Mouse (Mus musculus): Measurements from ENCODE around the gene Rgsl1. TPM values are rescaled to one million over a fixed set of nuclear protein-coding genes. Genes with fewer than 3 reads are reported as not detected.
A peak's percentile ranks its signal among the peaks of the same experiment; 100 is the strongest.
"Not testable (repeated sequence)": the region's sequence is repeated elsewhere in the genome, so short reads cannot be mapped to it uniquely, and the experiment has no call there.

Gene Rgsl1
- polyA plus RNA-seq (2012; rRNA removed): 0.76 and 1.2 TPM in 2 replicates

DNA sequence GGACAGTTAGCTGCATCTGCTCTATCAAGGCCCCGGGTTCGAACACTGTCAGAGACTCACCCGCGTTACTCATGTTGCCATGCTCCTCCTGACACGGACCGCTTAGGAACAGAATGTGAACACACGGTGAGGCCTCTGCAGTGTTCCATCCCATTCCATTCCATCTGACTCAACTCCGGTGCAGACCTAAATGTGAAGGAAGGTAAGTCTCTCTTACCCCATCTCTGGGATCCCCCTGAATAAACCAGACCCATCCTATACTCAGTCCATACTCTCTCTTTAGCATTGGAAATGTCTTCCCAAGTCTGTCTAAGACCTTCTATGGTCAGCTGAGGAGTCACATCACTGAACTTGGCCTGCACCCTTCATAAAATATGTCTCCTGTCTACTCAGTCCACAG is at the start of gene Rgsl1:
Gene Rgsl1, minus strand, starts transcription at position 101 of the 400 bp plus-strand sequence.
- no peak for DNase-seq (ENCODE audit: low read depth)

DNA sequence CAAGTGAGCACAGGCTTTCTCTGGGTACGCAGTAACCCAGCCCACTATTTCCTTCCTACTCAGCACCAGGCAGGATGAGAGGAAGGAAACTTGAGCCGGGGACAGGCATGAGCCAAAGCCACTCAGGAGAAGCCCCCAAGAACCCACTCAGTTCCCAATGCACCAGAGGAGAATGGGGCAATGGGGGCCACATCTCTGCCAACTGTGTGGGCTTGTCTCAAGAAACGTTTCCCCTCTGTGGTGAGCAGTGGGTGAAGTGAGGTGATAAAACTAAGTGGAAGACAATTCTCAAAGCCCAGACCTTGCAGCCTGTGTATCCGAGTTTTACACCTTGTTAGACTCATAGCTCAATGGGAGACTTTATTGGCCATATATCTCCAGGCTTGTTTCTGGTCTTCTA is 47.5 kb upstream of the Rgsl1 start, which contains the start of gene Teddm1a:
Gene Teddm1a, plus strand, starts transcription at position 301 of the 400 bp plus-strand sequence.
- no peak for DNase-seq (ENCODE audit: low read depth)

DNA sequence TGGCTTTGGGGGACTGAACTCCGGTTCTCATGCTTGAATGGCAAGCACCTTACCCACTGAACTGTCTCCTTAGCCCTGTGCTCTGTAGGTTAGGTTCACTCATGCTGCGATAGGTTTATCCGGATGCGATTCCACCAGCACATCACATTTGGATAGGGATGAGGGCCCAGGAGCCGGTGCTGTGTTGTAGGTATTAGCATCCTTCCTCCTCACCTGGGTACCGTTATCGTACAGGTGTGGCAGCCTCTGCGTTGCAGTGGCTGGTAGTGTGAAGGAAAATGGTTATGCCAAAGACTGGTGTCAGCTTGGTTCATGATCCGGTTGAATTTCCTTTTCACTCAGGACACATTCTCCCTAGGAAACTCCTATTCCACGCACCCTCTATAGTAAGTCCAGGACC is 46.2 kb upstream of the Rgsl1 start:
- no peak for DNase-seq (ENCODE audit: low read depth)

DNA sequence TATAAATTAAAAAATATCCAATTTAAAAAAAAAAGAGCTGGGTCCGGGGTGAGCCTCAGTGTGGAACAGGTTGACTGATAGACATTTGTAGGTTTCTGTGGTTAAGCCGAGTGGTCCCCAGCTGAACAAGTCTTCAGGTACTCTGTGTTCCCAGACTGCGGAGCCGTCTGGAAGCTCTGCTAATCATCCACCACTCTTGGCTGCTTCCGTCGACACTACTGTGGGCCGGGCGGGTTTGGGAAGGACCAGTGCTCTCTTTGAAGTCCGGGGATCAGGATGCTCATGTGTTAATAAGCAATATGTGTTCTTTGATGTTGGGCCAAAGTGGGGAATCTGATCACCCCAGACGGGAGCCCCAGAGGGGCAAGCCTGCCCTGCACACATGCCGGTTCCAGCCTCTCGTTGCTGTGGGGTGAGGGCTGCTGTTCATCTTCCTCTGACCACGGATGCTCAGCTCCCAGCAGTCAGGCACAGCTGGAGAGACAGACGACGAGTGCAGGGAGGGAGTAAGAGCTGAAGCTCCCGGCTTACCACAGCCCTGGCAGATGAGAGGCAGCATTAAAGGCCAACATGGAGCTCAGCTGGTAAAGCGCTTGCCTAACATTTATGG is 42.2 kb upstream of the Rgsl1 start:
- no peak for DNase-seq (ENCODE audit: low read depth)

DNA sequence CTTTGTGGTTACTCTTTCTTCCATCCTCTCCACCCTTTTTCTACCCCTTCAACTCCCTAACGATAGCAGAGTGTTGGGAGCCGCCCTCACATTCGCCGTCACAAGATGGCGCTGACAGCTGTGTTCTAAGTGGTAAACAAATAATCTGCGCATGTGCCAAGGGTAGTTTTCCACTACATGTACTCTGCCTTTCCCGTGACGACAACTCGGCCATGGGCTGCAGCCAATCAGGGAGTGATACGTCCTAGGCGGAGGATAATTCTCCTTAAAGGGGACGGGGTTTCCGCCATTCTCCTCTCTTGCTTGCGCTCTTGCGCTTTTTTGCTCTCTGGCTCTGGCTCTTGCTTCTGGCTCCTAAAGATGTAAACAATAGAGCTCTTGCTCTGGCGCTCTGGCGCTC is 36.4 kb upstream of the Rgsl1 start:
- DNase-seq (ENCODE audit: low read depth): not testable (repeated sequence)

DNA sequence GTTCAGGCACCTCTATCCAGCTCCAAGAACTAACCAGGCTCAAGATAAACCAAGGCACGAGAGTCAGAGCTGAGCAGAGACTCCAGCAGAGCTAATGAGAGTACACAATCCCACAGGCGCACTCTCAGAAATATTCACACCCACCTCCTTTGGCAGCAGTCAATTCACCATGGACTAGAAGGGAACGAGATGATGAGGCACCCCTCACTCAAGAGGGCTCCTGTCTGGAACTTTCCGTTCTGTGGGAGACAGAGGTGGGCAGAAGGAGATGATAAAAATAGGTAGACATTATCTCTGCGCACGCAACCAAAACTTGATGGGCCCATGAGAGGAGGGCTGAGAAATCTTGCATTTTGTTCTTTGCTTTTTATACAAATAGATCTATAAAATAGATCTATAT is 30.1 kb upstream of the Rgsl1 start, which contains the start of gene Teddm1b:
Gene Teddm1b, plus strand, starts transcription at position 301 of the 400 bp plus-strand sequence.
- DNase-seq (ENCODE audit: low read depth): no peak

DNA sequence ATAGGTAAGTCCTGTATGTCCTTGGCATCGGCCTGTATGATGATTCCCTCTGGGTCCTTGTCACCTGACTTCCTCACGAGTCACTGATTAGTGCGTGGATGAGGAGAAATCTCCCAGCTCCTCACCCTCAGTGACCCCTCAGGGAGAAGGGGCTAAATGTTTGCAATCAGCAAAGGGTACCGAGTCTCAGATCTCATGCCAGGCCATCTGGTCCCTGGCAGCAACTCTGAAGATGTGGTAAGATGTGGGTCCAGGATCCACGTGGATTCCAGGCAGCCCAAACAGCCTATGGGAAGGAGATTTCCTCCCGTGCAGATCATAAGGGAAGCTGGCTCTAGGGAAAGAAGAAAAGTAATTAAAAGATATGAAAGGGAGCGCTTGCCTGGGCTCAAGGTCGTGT is 12.0 kb upstream of the Rgsl1 start:
- no peak for DNase-seq (ENCODE audit: low read depth)

DNA sequence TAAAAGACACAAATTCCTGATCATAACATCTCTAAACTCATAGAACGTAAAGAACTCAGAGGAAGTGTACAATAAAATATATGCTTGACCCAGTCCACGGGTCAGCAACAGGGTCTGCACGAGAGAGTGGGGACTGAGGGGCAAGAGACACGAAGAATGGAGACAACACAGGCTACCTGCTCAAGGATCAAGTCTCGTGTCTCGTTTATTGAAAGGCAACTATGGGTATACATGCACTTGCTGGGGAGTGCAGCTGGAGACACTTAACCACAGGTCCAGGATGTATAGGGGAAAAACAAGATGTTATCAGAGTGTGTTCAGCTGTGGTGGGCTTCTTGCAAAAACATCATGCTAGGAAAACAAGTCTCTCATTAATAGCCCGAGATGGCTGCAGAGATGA is 8.8 kb upstream of the Rgsl1 start:
- DNase-seq (ENCODE audit: low read depth): not testable (repeated sequence)

DNA sequence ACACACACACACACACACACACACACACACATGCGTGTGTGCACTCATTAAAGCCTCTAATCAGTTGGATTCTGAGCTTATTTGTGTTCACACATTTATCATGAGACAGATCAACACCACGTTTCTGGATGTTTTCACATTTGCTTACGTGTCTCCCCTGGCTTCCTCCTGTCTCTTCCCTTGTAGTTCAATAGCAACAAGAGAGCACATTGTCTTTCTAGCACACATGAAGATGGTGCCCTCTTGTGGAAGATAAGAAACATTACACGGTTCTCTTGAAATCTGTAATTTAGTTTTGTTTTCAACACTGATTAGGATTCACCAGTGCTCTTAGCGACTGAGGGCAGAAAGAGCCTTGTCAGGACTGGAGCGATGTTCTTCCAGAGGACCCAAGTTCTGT is 2.9 kb upstream of the Rgsl1 start:
- no peak for DNase-seq (ENCODE audit: low read depth)

DNA sequence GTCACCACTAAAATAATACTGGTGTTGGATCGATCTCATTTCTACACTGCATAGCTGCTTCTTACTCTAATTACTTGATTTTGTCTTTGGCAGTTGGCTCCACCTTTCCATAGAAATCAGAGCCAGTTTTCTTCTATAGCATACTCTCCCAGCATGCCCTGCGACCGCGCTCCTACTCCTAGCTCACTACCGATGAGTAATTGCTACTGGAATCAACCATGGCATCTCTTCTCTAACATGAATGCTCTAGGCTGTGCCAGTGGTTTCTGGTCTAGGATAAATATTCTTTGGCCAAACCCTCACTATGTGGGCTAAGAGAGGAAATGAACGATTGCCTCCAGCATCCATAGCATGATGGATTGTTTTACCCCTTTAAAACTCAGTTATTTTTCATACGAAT is 2.5 kb upstream of the Rgsl1 start:
- no peak for DNase-seq (ENCODE audit: low read depth)

DNA sequence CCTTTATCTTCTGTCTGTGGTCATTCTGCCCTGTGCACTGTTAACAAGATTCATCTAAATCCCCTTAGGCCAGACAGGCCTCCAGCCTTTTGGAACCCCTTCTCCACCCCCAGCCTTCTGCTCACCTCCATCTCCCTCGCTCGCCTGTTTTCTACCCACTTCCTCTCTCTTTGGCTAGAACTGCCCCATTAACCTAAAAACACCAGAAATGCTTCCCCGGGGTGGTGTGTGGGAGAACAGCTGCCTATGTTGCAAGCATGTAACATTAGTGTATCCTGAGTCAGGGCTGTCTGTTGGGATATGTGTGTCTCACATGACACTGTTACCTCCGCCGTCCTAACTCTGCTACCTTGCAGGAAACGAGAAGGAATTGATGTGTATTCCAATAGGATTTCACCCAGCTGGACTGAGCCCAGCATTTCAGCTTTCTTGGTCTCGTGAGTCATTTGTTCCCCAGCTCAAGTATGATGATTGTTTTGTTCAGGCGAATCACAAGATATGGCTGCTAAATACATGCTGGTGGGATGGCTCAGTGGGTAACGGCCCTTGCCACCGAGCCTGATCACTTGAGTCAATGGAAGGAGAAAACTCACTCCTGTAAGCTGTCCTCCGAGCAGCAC is 1.7 kb downstream of the Rgsl1 start:
- DNase-seq (ENCODE audit: low read depth): no peak

DNA sequence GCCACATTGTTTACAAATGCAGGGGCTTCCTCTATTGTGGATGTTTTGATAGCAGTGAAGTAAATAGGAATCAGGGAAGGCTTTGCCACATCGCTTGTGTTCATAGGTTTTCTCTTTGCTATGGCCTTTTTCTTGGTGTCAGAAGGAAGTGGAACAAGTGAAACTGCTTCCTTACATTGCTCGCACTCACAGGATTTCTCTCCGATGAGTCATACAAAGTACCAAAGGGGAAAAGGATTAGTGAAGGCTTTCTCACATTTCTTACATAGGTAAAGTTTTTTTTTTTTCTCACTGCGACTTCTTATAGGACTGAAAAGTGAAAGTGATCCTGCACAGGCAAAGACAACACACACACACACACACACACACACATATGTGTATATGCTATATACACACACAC is 7.9 kb downstream of the Rgsl1 start:
- no peak for DNase-seq (ENCODE audit: low read depth)

DNA sequence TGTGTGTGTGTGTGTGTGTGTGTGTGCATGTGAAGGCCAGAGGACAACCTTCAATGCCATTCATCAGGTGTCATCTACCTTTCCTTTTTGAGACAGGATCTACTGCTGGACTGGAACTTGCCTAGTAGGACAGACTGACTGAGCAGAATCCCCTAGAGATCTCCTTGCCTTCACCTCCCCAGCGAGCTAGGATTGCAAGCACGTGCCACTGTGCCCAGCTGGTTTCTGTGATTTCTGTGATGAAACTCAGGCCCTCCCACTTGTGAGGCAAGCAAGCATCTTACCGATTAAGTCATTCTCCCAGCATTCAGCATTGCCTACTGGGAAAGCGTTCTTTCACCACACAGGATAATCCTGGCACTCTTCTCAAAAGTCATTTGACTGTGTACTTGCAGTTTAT is 13.2 kb downstream of the Rgsl1 start:
- peak; percentile 9 for DNase-seq (ENCODE audit: low read depth)

DNA sequence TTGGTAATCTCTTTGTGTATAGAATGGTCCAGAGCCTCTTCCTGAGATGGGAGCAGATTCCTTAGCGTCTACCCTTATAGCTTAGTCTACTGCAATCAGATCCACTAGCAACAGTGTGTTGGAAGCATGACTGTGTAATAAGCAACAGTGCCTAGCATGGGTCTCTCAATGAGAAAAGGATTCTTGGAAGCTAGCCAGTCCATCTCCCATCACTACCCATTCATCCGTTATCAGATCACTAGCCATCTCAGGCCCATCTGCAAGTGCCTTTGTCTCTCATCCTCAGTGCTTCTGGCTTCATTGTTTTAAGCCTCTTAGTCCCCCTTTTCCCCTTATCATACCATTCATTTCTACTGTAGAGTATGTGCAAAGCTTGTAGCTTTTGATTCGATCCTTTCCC is 23.7 kb downstream of the Rgsl1 start:
- DNase-seq (ENCODE audit: low read depth): no peak

DNA sequence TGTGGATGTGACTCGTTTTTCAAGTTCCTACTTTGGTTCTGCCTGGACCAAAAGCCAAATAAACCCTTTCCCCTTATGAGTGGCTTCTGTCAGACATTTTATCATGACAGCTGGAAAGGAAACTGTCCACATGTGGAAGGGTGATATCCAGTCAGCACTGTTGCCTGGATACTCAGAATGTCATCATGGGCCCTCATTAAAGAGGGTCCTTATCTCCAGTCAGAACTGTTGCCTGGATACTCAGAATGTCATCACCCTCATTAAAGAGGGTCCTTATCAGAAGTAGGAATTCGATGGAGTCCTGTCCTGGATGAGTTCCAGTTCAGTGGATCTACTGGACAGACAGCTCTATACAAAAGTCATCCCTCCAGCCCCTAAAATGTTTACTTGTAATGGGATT is 29.7 kb downstream of the Rgsl1 start:
- DNase-seq (ENCODE audit: low read depth): no peak

DNA sequence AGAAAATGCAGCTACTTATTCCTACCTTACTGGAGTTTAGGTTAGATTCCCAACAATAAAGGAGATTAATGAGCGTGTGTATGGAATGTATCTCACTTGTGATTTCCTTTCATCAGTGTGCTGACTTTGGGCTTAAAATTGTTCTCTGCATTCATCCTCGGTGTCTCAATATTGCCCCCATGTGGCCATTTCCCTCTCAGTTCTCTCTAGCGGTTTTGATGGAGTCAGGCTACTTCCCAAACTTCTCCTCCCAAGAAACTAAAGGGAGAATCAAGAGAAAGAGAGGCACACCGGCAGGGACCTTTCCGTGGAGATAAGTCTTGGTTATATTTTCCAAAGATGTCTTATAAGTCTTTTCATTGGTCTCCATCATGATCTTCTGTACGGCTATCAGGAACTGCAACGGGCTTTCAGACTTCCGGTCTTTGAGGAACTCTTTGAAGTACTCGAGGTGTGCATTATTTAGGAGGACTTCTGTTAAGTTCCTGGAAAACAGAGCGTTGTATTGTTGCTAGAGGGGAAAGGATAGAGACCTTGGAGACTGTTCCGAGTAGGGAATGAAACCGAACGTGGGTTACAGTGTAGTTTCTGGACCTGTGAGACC is 36.5 kb downstream of the Rgsl1 start:
- DNase-seq (ENCODE audit: low read depth): no peak

DNA sequence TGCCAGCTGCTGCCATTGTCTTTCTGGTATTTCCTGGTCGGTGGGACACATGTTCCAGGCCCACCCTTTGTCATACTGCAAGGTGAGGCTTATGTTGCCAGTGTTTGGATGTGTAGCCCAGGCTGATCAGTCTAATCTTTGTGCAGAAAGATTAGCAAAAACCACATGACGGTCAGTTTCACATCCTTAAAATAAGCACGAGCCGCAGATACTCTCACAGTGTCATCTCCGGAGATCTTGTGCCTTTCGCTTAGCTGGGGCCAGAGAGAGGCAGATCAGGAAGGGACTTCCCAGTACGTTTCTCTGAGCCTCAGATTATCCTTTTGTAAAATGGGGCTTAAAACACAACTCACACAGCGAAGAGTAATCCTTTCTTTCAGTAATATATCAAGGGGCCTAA is 40.4 kb downstream of the Rgsl1 start:
- DNase-seq (ENCODE audit: low read depth): no peak

DNA sequence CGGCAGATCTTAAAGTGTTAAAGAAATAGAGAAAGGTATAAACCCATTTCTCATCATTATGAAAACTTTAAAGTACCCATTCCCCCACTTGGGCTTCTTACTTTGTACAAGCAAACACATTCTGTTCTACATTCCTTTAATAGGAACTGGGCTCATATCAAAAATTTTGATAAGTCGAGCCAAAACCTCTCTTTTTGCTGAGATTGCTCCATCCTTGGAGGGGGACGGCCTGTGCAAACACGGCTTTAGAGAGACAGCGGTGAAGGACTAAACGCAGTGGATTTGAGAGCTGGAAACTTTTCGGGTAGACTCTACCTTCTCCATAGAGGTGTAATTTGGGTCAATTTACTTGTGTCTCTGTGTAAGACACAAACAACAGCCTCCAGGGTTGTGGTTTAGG is 41.3 kb downstream of the Rgsl1 start:
- DNase-seq (ENCODE audit: low read depth): no peak

DNA sequence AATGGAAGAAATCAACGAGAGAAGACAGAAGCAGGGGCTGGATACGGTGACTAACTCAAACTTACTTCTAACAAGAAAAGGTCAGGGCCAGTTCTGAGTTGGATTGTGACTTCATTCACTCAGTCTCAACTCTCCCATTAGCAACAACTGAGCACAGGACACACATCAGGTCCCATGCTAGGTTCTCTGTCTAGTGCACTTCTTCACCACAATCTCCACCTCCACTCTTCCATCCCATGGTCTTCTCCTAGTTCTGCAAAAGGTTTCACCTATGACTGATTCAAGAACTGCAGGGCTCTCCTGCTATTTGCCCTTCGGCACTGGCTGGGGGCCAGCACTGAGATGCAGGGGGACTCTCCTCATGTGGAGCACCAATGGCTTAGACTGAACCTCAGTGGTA is 49.7 kb downstream of the Rgsl1 start:
- no peak for DNase-seq (ENCODE audit: low read depth)

DNA sequence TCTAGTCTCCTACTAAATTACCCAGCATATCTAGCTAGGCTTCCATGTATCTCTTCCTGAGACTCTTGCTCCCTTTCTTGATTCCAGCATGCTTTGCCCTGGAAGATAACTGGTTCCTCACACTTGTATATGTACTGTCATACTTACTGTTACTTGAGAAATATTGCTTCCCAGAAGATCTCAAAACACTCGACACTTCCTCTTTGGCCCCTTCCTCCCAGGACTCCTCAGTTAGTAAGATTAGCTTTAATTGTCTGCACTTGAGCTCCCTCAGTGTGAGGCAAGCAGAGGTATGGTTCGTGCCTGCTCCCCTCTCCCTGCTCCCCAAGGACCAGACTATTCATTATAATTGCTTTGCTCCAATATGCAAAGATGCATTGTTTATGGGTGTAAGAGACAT is 53.2 kb downstream of the Rgsl1 start:
- no peak for DNase-seq (ENCODE audit: low read depth)

DNA sequence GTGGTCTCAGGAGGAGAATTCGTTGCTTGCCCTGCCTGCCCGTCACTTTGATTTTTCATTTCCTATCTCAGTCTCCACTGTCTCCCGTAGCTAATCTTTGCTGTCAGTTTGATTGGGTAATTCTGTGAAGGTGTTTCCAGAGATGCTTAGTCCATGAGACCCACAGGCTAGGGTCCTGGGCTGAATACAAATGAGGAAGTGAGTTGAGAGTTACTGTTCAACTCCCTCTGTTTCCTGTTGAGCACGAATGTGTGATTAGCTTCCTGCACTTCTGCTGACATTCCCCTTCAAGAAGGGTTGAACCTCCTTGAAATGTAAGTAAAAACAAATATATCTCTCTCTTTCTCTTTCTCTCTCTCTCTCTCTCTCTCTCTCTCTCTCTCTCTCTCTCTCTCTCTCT is 58.3 kb downstream of the Rgsl1 start:
- DNase-seq (ENCODE audit: low read depth): no peak

DNA sequence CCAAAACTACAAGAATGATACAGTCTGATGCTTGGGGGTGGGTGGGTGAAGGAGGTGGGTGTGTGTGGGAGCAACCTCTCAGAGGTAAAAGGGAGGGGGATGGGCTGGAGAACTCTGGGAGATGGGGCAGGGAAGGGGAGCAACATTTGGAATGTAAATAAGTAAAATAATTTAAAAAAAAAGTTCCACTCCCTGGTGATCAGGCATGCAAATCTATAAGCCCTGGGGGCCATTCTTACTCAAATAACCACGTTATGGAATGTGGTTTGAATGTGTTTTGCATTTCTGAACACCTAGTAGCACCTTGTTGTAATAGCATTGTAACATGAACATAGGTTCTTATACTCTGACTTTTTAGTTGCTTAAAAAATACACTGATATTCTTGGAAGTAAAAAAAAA is 60.6 kb downstream of the Rgsl1 start:
- DNase-seq (ENCODE audit: low read depth): no peak

DNA sequence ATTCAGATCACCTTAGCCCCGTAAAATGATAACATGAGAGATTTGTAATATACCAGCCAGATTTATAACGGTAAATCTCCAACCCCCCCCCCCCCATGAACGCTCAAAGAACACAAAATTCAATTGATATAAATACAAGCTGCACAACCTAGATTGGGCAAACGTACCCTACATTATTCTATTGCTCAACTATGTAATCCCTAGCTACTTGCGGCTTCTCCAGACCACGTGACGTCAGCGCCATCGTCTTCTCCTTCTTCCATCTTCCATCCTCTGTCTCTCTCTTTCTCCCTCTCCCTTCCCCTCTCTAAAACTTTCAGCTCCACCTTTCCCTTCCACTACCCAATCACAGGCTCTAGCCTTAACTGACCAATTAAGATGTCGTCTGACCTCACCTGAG is 65.7 kb downstream of the Rgsl1 start:
- DNase-seq (ENCODE audit: low read depth): no peak

Measured in gonadal fat pad, adult 2 months (tissue).